Mouse (Mus musculus) left cerebral cortex, adult 2 months (tissue): ENCODE data around the gene Gja4. TPM values are rescaled to one million over a fixed set of nuclear protein-coding genes. Genes with fewer than 3 reads are reported as not detected.

Source experiments
- DNase-seq, 2 experiments: peaks; one replicate each; pipeline ENCODE4 v3.0.0; 2021 to 2022; ENCODE audit warnings: low spot score in 2 of 2, mixed read lengths in 1 of 2; ENCODE audit errors: extremely low spot score in 1 of 2
- H3K27ac ChIP-seq: fragments of 200-600 bp; 2 replicates; pipeline ENCODE4 v1.8.1; 2022
- H3K4me3 ChIP-seq: fragments of 200-600 bp; 2 replicates; pipeline ENCODE4 v1.8.1; 2022
- CTCF ChIP-seq: fragments of 200-600 bp; IDR thresholded peaks from 2 replicates; pipeline ENCODE4 v1.8.1; 2022; ENCODE audit warnings: antibody characterized with exemption, mild to moderate bottlenecking, moderate library complexity
- intact Hi-C: fragments of 180-260 bp; cut with DNase I; formaldehyde crosslinking; loops from one replicate; pipeline ENCODE4 v1.15.1; 2025
- total RNA-seq, 2 experiments: library from RNA; stranded (reverse); gene quantifications; 2 replicates each; pipeline ENCODE4 v1.2.3; 2021

Gja4 gene
- total RNA-seq, 2 experiments from 2014 or later, result 4.1 to 4.5 TPM

GRCm38 (mm10) chr4:127334870-127335504 is 21.1 kb upstream of the Gja4 start:
- no peak overlapping the region for H3K4me3 ChIP-seq
- intact Hi-C loops, result no loop called here
- no peak for DNase-seq
- no peak overlapping the region for H3K27ac ChIP-seq
- no peak for TF ChIP-seq CTCF

- Histone ChIP-seq H3K4me3 (no peak overlapping the region), H3K27ac (no peak overlapping the region)
- intact Hi-C loops, result no loop called here
- TF ChIP-seq CTCF, result no peak
- DNase-seq, result no peak
These were observed 17.3 kb upstream of the Gja4 start for GRCm38 (mm10) chr4:127331171-127331570.

- Histone ChIP-seq H3K27ac (no peak within 1 kb of the TSS), H3K4me3 (no peak within 1 kb of the TSS)
- intact Hi-C loops, result no loop called here
- no peak for TF ChIP-seq CTCF
- no peak for DNase-seq
These were observed 16.6 kb upstream of the Gja4 start, which contains the start of gene Gjb3 for GRCm38 (mm10) chr4:127330181-127331100. Gene Gjb3, minus strand, starts transcription at chr4:127330844.

- no peak for DNase-seq
These were observed 15.9 kb upstream of the Gja4 start for GRCm38 (mm10) chr4:127329751-127330150.

GRCm38 (mm10) chr4:127329046-127329445 is 15.2 kb upstream of the Gja4 start:
- DNase-seq, result no peak
- intact Hi-C loops, result no loop called here
- no peak for TF ChIP-seq CTCF
- Histone ChIP-seq H3K4me3 (no peak overlapping the region), H3K27ac (no peak overlapping the region)

More at GRCm38 (mm10) chr4:127329751-127330150, 15.9 kb upstream of the Gja4 start:
- no peak for TF ChIP-seq CTCF
- Histone ChIP-seq H3K4me3 (no peak overlapping the region), H3K27ac (no peak overlapping the region)
- intact Hi-C loops, result no loop called here

- Histone ChIP-seq H3K27ac (no peak overlapping the region), H3K4me3 (no peak overlapping the region)
- TF ChIP-seq CTCF, result no peak
- intact Hi-C loops, result no loop called here
- no peak for DNase-seq
These were observed 14.5 kb upstream of the Gja4 start for GRCm38 (mm10) chr4:127328378-127328777.

GRCm38 (mm10) chr4:127327749-127328148 is 13.9 kb upstream of the Gja4 start:
- no peak overlapping the region for H3K27ac ChIP-seq
- intact Hi-C loops, result no loop called here
- no peak overlapping the region for H3K4me3 ChIP-seq
- no peak for DNase-seq
- no peak for TF ChIP-seq CTCF

GRCm38 (mm10) chr4:127327258-127327657 is 13.4 kb upstream of the Gja4 start:
- no peak for DNase-seq
- TF ChIP-seq CTCF, result no peak
- intact Hi-C loops, result no loop called here
- H3K27ac ChIP-seq, result no peak overlapping the region
- no peak overlapping the region for H3K4me3 ChIP-seq

GRCm38 (mm10) chr4:127325276-127325675 is 11.4 kb upstream of the Gja4 start:
- Histone ChIP-seq H3K4me3 (no peak overlapping the region), H3K27ac (no peak overlapping the region)
- intact Hi-C loops, result no loop called here
- no peak for DNase-seq
- TF ChIP-seq CTCF, result no peak

GRCm38 (mm10) chr4:127324759-127325158 is 10.9 kb upstream of the Gja4 start:
- TF ChIP-seq CTCF, result peak; percentile 72
- peak; percentile 69 to 80 for DNase-seq
- Histone ChIP-seq H3K27ac (no peak overlapping the region), H3K4me3 (no peak overlapping the region)
- intact Hi-C loops, result no loop called here

GRCm38 (mm10) chr4:127324296-127324695 is 10.5 kb upstream of the Gja4 start:
- no peak for DNase-seq
- intact Hi-C loops, result no loop called here
- H3K27ac ChIP-seq, result no peak overlapping the region
- H3K4me3 ChIP-seq, result no peak overlapping the region
- TF ChIP-seq CTCF, result no peak

- no peak overlapping the region for H3K4me3 ChIP-seq
- intact Hi-C loops, result no loop called here
These were observed 9.8 kb upstream of the Gja4 start for GRCm38 (mm10) chr4:127323651-127324050.

More at GRCm38 (mm10) chr4:127323651-127324050, 9.8 kb upstream of the Gja4 start:
- no peak for DNase-seq
- no peak overlapping the region for H3K27ac ChIP-seq
- TF ChIP-seq CTCF, result no peak
